Mouse (Mus musculus): ENCODE measurements around the gene 2310034G01Rik. TPM values are rescaled to one million over a fixed set of nuclear protein-coding genes. Genes with fewer than 3 reads are reported as not detected.

Gene 2310034G01Rik
- polyA plus RNA-seq, 1 experiment from 2014 or later, result 1.8 TPM

GRCm38 (mm10) chr19:46349550-46349949 is 552 bp downstream of the 2310034G01Rik start:
- Histone ChIP-seq H3K27ac (replicated peaks; ENCODE audit: low read depth, low read length) (no peak overlapping the region), H3K27me3 (ENCODE audit: control insufficient read depth, insufficient read depth, low read length) (0 out of 2 replicates have a peak, but pooled peaks cover 6% of the 10 kb centered on the region)

GRCm38 (mm10) chr19:46348761-46349458 is 1.2 kb downstream of the 2310034G01Rik start:
- Histone ChIP-seq H3K4me3 (ENCODE audit: low read depth, low read length) (peak overlapping the region; percentile 53), H3K9ac (ENCODE audit: low read length) (peak overlapping the region; percentile 72), H3K36me3 (ENCODE audit: control insufficient read depth, insufficient read depth, low read length) (no peaks in the 10 kb centered on the region), H3K27me3 (ENCODE audit: control insufficient read depth, insufficient read depth, low read length) (0 out of 2 replicates have a peak, but pooled peaks cover 6% of the 10 kb centered on the region), H3K4me2 (ENCODE audit: low read depth, severe bottlenecking) (peak overlapping the region; percentile 73), H3K27ac (replicated peaks; ENCODE audit: low read depth, low read length) (peak overlapping the region; percentile 22; the same call in 1 of the 2 replicates), H3K9me3 (ENCODE audit: control insufficient read depth, low read length) (no peaks in the 10 kb centered on the region), H3K4me1 (ENCODE audit: control insufficient read depth, insufficient read depth, low read length) (no peaks in the 10 kb centered on the region)
- WGBS, result under 1% methylated on average over 77 of the region's 78 CpGs
- ATAC-seq (ENCODE audit: insufficient number of reproducible peaks, low FRiP score, low TSS enrichment, low read depth) (peak; percentile 73), DNase-seq (ENCODE audit: low spot score) (peak; percentile 73)

More at GRCm38 (mm10) chr19:46349550-46349949, 552 bp downstream of the 2310034G01Rik start:
- WGBS, result 31% methylated on average over 6 of the region's 6 CpGs
- Histone ChIP-seq H3K9ac (ENCODE audit: low read length) (peak overlapping the region; percentile 72; the same call in 1 of the 2 replicates), H3K4me1 (ENCODE audit: control insufficient read depth, insufficient read depth, low read length) (no peaks in the 10 kb centered on the region), H3K36me3 (ENCODE audit: control insufficient read depth, insufficient read depth, low read length) (no peaks in the 10 kb centered on the region), H3K9me3 (ENCODE audit: control insufficient read depth, low read length) (no peaks in the 10 kb centered on the region), H3K4me3 (ENCODE audit: low read depth, low read length) (peak overlapping the region; percentile 53), H3K4me2 (ENCODE audit: low read depth, severe bottlenecking) (peak overlapping the region; percentile 73)
- no peak for DNase-seq (ENCODE audit: low spot score)
- no peak; the same call in 1 of the 2 replicates for ATAC-seq (ENCODE audit: insufficient number of reproducible peaks, low FRiP score, low TSS enrichment, low read depth)

GRCm38 (mm10) chr19:46347936-46348668 is 2.0 kb downstream of the 2310034G01Rik start:
- Histone ChIP-seq H3K36me3 (ENCODE audit: control insufficient read depth, insufficient read depth, low read length) (no peaks in the 10 kb centered on the region), H3K4me3 (ENCODE audit: low read depth, low read length) (peak overlapping the region; percentile 53), H3K4me1 (ENCODE audit: control insufficient read depth, insufficient read depth, low read length) (no peaks in the 10 kb centered on the region), H3K27ac (replicated peaks; ENCODE audit: low read depth, low read length) (no peak overlapping the region), H3K4me2 (ENCODE audit: low read depth, severe bottlenecking) (peak overlapping the region; percentile 73), H3K27me3 (ENCODE audit: control insufficient read depth, insufficient read depth, low read length) (peaks cover 6% of the 10 kb centered on the region; the same call in 1 of the 2 replicates), H3K9me3 (ENCODE audit: control insufficient read depth, low read length) (no peaks in the 10 kb centered on the region), H3K9ac (ENCODE audit: low read length) (peak overlapping the region; percentile 72)
- DNase-seq (ENCODE audit: low spot score) (no peak), ATAC-seq (ENCODE audit: insufficient number of reproducible peaks, low FRiP score, low TSS enrichment, low read depth) (no peak)
- WGBS, result 33% methylated on average over 14 of the region's 14 CpGs

GRCm38 (mm10) chr19:46347146-46347545 is 3.0 kb downstream of the 2310034G01Rik start:
- DNase-seq (ENCODE audit: low spot score), result no peak
- H3K27me3 ChIP-seq (ENCODE audit: control insufficient read depth, insufficient read depth, low read length), result peaks cover 6% of the 10 kb centered on the region; the same call in 1 of the 2 replicates
- no peak overlapping the region for H3K9ac ChIP-seq (ENCODE audit: low read length)
- ATAC-seq (ENCODE audit: insufficient number of reproducible peaks, low FRiP score, low TSS enrichment, low read depth), result no peak
- no peaks in the 10 kb centered on the region for H3K4me1 ChIP-seq (ENCODE audit: control insufficient read depth, insufficient read depth, low read length)
- H3K36me3 ChIP-seq (ENCODE audit: control insufficient read depth, insufficient read depth, low read length), result no peaks in the 10 kb centered on the region
- H3K4me3 ChIP-seq (ENCODE audit: low read depth, low read length), result no peak overlapping the region
- H3K27ac ChIP-seq (replicated peaks; ENCODE audit: low read depth, low read length), result no peak overlapping the region
- H3K9me3 ChIP-seq (ENCODE audit: control insufficient read depth, low read length), result no peaks in the 10 kb centered on the region
- H3K4me2 ChIP-seq (ENCODE audit: low read depth, severe bottlenecking), result no peak overlapping the region
- 97% methylated on average over 1 of the region's 1 CpGs for WGBS

GRCm38 (mm10) chr19:46344710-46345419 is 5.2 kb downstream of the 2310034G01Rik start:
- Histone ChIP-seq H3K27ac (replicated peaks; ENCODE audit: low read depth, low read length) (no peak overlapping the region), H3K27me3 (ENCODE audit: control insufficient read depth, insufficient read depth, low read length) (peaks cover 6% of the 10 kb centered on the region; the same call in 1 of the 2 replicates), H3K36me3 (ENCODE audit: control insufficient read depth, insufficient read depth, low read length) (no peaks in the 10 kb centered on the region), H3K4me1 (ENCODE audit: control insufficient read depth, insufficient read depth, low read length) (no peaks in the 10 kb centered on the region), H3K9ac (ENCODE audit: low read length) (no peak overlapping the region), H3K4me2 (ENCODE audit: low read depth, severe bottlenecking) (no peak overlapping the region), H3K4me3 (ENCODE audit: low read depth, low read length) (no peak overlapping the region), H3K9me3 (ENCODE audit: control insufficient read depth, low read length) (no peaks in the 10 kb centered on the region)
- 13% methylated on average over 7 of the region's 7 CpGs for WGBS
- DNase-seq (ENCODE audit: low spot score) (no peak), ATAC-seq (ENCODE audit: insufficient number of reproducible peaks, low FRiP score, low TSS enrichment, low read depth) (no peak)

- DNase-seq (ENCODE audit: low spot score) (no peak), ATAC-seq (ENCODE audit: insufficient number of reproducible peaks, low FRiP score, low TSS enrichment, low read depth) (no peak)
- no peaks in the 10 kb centered on the region; the same call in 1 of the 2 replicates for H3K27me3 ChIP-seq (ENCODE audit: control insufficient read depth, insufficient read depth, low read length)
- peaks cover 7% of the 10 kb centered on the region; the same call in 1 of the 2 replicates for H3K4me1 ChIP-seq (ENCODE audit: control insufficient read depth, insufficient read depth, low read length)
- no peak overlapping the region for H3K4me3 ChIP-seq (ENCODE audit: low read depth, low read length)
- H3K9ac ChIP-seq (ENCODE audit: low read length), result peak overlapping the region; percentile 27; the same call in 1 of the 2 replicates
- 84% methylated on average over 7 of the region's 7 CpGs for WGBS
- H3K36me3 ChIP-seq (ENCODE audit: control insufficient read depth, insufficient read depth, low read length), result no peaks in the 10 kb centered on the region
- H3K4me2 ChIP-seq (ENCODE audit: low read depth, severe bottlenecking), result no peak overlapping the region; the same call in 1 of the 2 replicates
- H3K27ac ChIP-seq (replicated peaks; ENCODE audit: low read depth, low read length), result no peak overlapping the region
- H3K9me3 ChIP-seq (ENCODE audit: control insufficient read depth, low read length), result no peaks in the 10 kb centered on the region
These were observed 10.7 kb downstream of the 2310034G01Rik start for GRCm38 (mm10) chr19:46339287-46339971.

GRCm38 (mm10) chr19:46338942-46339286 is 11.2 kb downstream of the 2310034G01Rik start:
- H3K9ac ChIP-seq (ENCODE audit: low read length), result no peak overlapping the region
- no peak overlapping the region for H3K27ac ChIP-seq (replicated peaks; ENCODE audit: low read depth, low read length)
- H3K9me3 ChIP-seq (ENCODE audit: control insufficient read depth, low read length), result no peaks in the 10 kb centered on the region
- H3K36me3 ChIP-seq (ENCODE audit: control insufficient read depth, insufficient read depth, low read length), result no peaks in the 10 kb centered on the region
- WGBS, result 47% methylated on average over 6 of the region's 6 CpGs
- H3K27me3 ChIP-seq (ENCODE audit: control insufficient read depth, insufficient read depth, low read length), result no peaks in the 10 kb centered on the region; the same call in 1 of the 2 replicates
- no peak overlapping the region for H3K4me3 ChIP-seq (ENCODE audit: low read depth, low read length)
- no peak overlapping the region; the same call in 1 of the 2 replicates for H3K4me2 ChIP-seq (ENCODE audit: low read depth, severe bottlenecking)
- ATAC-seq (ENCODE audit: insufficient number of reproducible peaks, low FRiP score, low TSS enrichment, low read depth) (no peak), DNase-seq (ENCODE audit: low spot score) (no peak)
- peaks cover 7% of the 10 kb centered on the region; the same call in 1 of the 2 replicates for H3K4me1 ChIP-seq (ENCODE audit: control insufficient read depth, insufficient read depth, low read length)
